Mouse (Mus musculus) kidney, adult 11 months (tissue): ENCODE results near the gene Lad1.

ENCODE experiments used
- DNase-seq: peaks from one replicate; pipeline ENCODE4 v3.0.0; 2022

The Lad1 gene

GRCm38 (mm10) chr1:135810180-135810579 is 8.2 kb upstream of the Lad1 start:
- DNase-seq = peak; percentile 67

GRCm38 (mm10) chr1:135811016-135811646 is 7.3 kb upstream of the Lad1 start:
- DNase-seq = peak; percentile 87

- DNase-seq = no peak
These were observed 6.2 kb upstream of the Lad1 start for GRCm38 (mm10) chr1:135812205-135812604.

- peak; percentile 29 for DNase-seq
These were observed 5.8 kb upstream of the Lad1 start for GRCm38 (mm10) chr1:135812618-135813017.

GRCm38 (mm10) chr1:135813071-135813470 is 5.3 kb upstream of the Lad1 start:
- DNase-seq = peak; percentile 49

- DNase-seq = peak; percentile 89
These were observed 4.6 kb upstream of the Lad1 start for GRCm38 (mm10) chr1:135813687-135814395.

GRCm38 (mm10) chr1:135814531-135814930 is 3.9 kb upstream of the Lad1 start:
- DNase-seq = peak; percentile 56

- DNase-seq = no peak
These were observed 803 bp upstream of the Lad1 start for GRCm38 (mm10) chr1:135817595-135817994.

GRCm38 (mm10) chr1:135820071-135820470 is 1.7 kb downstream of the Lad1 start:
- DNase-seq = peak; percentile 59

- DNase-seq = peak; percentile 92
These were observed 2.5 kb downstream of the Lad1 start for GRCm38 (mm10) chr1:135820736-135821364.

- no peak for DNase-seq
These were observed 3.4 kb downstream of the Lad1 start for GRCm38 (mm10) chr1:135821780-135822179.

- DNase-seq = peak; percentile 42
These were observed 10.5 kb downstream of the Lad1 start for GRCm38 (mm10) chr1:135828918-135829317.

GRCm38 (mm10) chr1:135834206-135834859 is 15.9 kb downstream of the Lad1 start:
- DNase-seq = no peak

- DNase-seq = no peak
These were observed 16.6 kb downstream of the Lad1 start for GRCm38 (mm10) chr1:135834983-135835382.

- no peak for DNase-seq
These were observed 17.5 kb downstream of the Lad1 start, which contains the start of gene Tnnt2 for GRCm38 (mm10) chr1:135835716-135836483. Gene Tnnt2 (plus strand): TSS chr1:135836354.

GRCm38 (mm10) chr1:135838626-135839025 is 20.2 kb downstream of the Lad1 start:
- DNase-seq = no peak

- no peak for DNase-seq
These were observed 20.7 kb downstream of the Lad1 start for GRCm38 (mm10) chr1:135839065-135839464.

GRCm38 (mm10) chr1:135840675-135841395 is 22.4 kb downstream of the Lad1 start:
- no peak for DNase-seq

GRCm38 (mm10) chr1:135843519-135844262 is 25.3 kb downstream of the Lad1 start:
- DNase-seq = no peak

- DNase-seq = no peak
These were observed 26.1 kb downstream of the Lad1 start for GRCm38 (mm10) chr1:135844481-135844880.

- DNase-seq = no peak
These were observed 28.2 kb downstream of the Lad1 start for GRCm38 (mm10) chr1:135846632-135847031.
